Mouse (Mus musculus): ENCODE data around the gene Tmem208.

Gene Tmem208

DNA sequence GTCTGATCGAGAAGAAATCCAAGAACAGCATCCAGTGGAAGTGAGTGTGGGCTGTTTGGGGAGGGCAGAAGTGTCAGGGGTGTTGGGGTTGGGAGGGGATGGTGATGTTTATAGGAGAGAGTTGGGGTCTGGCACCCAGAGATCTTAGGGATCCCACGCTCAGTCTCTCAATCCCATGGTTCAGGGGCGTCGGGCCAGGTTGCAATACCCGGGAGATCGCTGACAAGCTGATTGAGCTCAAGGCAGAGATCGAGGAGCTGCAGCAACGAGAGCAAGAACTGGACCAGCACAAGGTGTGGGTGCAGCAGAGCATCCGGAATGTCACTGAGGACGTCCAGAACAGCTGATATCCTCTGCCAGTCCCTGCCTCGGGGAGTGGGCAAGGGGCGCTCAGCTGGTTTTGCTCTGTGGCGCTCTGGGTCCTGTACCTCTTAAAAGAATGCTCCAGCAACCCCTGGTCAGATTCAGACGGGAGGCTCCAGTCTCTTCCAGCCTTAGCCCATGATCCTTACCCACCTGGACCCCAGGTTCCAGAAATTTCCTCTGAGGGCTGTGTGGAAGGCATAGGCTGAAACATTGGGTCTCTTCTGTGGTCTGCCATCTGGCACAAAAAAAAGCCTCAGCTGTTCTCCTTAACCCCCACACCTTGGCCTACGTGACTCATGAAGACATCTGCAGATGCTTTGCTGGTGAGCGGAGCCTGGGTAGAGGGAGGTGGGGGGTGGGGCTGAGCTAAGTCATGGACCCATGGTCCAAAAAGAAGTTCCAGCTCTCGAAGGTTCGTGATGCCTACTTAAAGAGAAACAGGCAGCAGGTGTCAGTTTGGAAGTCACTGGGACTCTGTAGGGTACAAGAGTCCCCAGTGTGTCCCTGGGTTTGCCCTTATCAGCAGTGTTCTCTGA lies 27.6 kb upstream of the Tmem208 start:
- no peak for DNase-seq (ENCODE audit: low spot score)

DNA sequence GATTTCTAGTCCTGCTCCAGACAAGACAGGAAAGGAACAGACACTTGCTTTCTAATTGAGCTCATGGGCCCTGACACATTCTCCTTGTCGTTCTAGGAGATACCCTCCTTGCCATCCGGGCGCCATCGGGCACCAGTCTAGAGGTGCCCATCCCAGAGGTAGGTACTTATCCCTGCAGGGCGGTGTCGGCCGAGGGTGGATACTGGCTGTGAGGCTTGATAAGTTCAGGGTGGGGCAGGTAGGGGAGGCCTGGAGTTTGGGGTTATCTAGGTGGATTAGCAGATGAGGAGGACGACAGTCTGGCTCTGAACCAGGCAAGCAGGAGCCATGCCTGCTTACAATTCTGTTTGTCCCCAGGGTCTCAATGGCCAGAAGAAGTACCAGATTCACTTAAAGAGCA lies 26.2 kb upstream of the Tmem208 start:
- DNase-seq (ENCODE audit: low spot score) = no peak

- DNase-seq (ENCODE audit: low spot score) = no peak
Observed at GRCm38 (mm10) chr8:105303396-105303795, 22.8 kb upstream of the Tmem208 start.

DNA sequence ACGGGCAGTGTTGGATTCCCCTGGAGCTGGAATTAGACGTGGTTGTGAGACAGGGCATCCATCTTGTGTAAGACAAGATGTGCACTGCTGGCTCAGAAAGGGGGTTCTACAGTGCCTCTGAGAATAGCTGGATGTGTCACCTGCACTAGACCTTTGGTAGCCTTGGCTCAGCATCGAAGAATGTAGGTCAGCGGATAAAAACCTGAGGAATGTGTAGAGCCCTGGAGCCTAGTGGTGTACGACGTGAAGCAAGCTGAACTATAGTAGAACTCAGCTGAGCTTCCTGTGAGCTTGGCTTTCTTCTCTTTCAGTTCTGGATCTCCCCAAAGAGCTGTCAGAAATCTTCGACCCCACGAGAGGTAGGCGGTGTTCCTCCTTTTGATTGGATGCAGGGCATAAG lies 22.3 kb upstream of the Tmem208 start:
- no peak for DNase-seq (ENCODE audit: low spot score)

DNA sequence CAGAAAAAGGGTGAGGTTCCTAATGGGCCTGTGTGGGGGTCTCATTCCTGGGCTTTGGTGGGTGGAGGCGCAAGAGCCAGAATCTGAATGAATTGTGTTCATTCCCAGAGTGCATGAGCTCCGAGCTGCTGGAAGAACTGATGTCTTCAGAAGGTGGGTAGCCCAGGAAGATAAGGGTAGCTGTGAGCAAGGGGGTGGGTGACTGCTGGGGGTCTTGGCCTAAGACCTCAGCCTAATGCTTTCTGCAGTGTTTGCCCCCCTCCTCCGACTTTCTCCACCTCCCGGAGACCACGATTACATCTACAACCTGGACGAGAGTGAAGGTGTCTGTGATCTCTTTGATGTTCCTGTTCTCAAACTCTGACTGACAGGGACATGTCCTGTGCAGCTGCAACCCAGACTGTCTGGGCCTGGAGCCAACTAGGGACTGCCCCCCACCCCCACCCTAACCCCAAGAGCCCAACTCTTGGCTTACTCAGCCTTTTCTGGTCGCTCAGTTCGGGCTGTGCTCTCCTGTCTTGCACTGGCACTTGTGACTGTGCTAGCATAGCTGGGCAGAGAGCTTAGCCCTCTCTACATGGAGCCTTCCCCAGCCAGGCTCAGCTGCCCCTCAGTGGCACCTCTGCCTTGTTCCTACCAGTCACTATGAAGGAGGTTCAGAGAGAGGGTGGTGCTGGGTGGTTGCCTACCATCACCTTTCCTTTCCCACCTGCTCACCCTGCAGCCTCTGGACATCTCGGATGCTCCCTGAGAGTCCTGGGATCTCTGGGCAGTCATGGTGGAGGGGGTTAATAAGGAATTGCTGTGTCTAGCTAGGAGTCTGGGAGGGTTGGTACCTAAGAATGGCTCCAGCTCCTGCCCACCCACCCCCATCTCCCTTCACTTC lies 21.6 kb upstream of the Tmem208 start:
- no peak for DNase-seq (ENCODE audit: low spot score)

DNA sequence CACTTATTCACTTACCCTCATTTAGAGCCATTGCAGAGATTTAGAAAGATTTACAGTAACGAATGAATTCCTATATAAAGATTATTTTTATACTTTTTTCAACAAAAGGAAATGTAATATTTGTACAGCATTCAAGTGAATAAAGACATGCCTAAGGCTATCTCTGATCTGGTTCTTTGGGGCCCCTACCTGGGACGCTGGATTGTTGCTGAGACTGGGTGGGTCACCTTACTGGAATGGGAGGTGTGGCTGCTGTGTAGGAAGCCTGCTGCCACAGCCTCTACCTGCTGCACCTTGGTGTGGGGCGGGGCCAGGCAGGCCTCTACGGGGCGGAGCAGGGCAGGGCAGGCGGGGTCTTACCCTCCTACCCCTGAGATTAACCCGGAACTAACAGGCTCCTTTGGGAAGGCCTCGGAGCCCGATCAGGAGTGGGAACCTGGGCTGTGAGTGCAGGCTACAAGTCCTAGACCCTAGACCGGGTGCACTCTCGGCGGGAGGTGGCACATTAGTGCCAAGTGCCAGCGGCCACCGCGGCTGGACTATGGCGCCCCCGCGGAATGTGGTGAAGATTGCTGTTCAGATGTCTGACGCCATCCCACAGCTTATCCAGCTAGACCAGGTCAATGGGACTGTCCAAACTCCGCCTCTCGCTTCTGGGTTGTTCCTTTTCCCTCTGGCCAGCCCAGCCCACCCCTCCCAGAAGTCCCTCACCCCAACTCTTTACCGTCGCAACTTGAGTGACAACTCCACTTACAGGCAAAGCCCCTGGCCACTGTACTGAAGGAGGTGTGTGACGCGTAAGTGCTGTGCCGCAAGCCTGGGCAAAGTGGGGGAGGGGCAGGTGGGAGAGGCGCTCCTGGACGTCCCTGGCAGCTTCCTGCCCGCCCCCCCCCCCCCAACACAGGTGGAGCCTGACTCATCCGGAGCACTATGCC lies 20.7 kb upstream of the Tmem208 start, which contains the start of gene Elmo3:
Gene Elmo3 (plus strand): TSS at position 391 of the 935 bp plus-strand sequence.
- DNase-seq (ENCODE audit: low spot score) = no peak

DNA sequence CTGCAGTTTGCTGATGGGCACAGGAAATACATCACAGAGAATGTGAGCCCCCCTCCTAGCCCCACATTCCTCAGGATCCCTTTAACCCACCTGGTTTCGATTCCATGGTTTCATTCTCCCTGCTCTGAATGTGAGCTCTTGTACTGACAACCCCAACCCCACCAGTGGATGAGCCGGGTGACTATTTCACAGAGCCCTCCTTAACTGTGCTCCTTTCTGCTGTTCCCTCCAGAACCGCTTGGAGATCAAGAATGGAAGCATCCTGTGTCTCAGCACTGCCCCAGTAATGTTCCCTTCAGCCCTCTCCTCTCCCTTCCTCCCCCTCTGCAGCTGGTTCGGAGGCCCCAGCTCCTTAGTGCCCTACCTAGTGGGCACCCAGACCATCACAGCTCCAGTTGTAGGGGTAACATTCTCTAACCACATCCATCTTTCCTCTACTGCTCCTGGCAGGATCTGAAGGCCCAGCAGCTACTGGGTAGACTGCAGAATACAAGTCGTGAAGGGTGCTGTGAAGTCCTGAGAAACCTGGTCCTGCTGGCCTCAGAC lies 19.9 kb upstream of the Tmem208 start:
- no peak for DNase-seq (ENCODE audit: low spot score)

- DNase-seq (ENCODE audit: low spot score) = no peak
Observed at GRCm38 (mm10) chr8:105307670-105308069, 18.5 kb upstream of the Tmem208 start.

DNA sequence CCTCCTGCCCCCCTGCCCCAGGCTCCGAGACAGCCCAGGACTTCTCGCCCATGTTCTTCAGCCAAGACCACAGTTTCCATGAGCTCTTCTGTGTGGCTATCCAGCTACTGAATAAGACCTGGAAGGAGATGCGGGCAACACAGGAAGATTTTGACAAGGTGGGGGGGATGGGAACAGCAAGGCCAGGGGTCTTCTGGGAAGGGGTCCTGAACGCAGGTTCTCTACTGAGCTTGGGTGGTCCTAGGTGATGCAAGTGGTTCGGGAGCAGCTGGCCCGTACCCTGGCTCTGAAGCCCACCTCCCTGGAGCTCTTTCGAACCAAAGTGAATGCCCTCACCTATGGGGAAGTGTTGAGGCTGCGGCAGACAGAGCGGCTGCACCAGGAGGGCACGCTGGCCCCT lies 17.7 kb upstream of the Tmem208 start:
- no peak for DNase-seq (ENCODE audit: low spot score)

DNA sequence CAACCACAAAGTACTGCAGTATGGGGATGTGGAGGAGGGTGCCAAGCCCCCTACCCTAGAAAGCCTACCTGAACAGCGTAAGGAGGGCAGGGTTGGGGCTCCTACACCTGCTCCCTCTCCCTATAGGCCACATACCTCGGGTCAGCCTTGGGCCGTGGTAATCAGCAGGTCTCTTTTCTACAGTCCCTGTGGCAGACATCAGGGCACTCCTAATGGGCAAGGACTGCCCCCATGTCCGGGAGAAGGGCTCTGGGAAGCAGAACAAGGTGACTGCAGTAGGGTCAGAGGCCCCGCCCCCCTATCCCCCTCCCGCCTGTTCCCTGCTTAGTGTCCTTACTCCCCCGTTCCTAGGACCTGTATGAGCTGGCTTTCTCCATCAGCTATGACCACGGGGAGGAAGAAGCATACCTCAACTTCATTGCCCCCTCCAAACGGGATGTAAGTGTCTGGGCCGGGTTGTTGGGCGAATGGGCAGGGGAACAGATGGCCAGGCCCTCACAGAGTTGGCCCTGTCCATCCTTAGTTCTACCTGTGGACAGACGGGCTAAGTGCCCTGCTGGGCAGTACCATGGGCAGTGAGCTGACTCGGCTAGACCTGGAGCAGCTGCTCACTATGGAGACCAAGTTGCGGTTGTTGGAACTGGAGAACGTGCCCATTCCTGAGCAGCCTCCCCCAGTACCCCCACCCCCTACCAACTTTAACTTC lies 16.9 kb upstream of the Tmem208 start:
- DNase-seq (ENCODE audit: low spot score) = no peak

DNA sequence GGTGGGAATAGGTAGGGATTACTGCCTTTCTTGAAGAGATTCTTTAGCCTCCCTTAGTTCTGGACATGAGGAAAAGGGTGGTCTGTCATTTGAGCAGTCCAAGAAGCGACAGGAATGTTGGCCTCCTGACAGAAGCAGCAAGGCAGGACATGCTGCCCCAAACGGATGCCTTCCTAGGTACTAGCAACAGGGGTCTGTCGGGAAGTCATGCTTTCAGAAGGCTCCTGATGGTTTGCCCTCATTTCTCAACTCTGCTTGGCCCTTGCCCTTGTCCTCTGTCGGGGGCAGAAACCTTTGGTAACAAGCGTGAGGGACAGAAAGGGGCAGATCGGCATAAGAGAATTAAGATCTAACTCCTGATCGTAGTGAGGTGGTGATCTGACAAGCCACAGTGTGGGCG lies 16.0 kb upstream of the Tmem208 start:
- DNase-seq (ENCODE audit: low spot score) = no peak

- no peak for DNase-seq (ENCODE audit: low spot score)
Observed at GRCm38 (mm10) chr8:105311718-105312117, 14.4 kb upstream of the Tmem208 start.

DNA sequence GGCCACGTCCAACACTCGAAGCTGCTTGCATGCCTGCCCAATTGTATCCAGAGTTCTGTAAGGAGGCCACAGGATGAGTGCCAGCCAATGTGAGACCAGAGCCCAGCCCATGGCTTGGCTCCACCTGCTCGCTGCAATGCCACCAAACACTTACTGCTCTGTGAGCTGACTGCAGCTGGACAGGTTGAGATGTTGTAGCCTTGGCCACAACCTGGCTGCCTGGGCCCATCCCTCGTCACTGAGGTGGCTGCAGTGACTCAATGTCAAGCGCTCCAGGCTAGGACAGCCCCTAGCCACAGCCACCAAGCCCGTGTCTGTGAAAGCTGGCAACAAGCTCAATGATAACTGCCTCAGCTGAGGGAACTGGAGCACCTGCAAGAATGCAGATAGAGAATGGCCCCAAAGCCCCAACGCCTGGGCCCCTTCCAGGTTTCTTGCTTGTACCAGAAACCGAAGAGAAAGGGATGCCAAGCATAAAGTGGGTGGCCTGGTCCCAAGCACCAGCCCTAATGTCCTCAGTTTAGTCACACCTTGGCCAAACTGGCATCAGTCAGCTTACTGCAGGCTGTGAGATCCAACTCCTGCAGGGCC lies 13.2 kb upstream of the Tmem208 start:
- DNase-seq (ENCODE audit: low spot score) = no peak

- DNase-seq (ENCODE audit: low spot score) = no peak
Observed at GRCm38 (mm10) chr8:105313622-105314402, 12.3 kb upstream of the Tmem208 start.

GRCm38 (mm10) chr8:105315073-105315769 lies 10.9 kb upstream of the Tmem208 start:
- no peak for DNase-seq (ENCODE audit: low spot score)

GRCm38 (mm10) chr8:105317941-105318340 lies 8.2 kb upstream of the Tmem208 start:
- no peak for DNase-seq (ENCODE audit: low spot score)

GRCm38 (mm10) chr8:105318662-105319190 lies 7.4 kb upstream of the Tmem208 start:
- DNase-seq (ENCODE audit: low spot score) = no peak

GRCm38 (mm10) chr8:105323183-105323582 lies 3.0 kb upstream of the Tmem208 start:
- DNase-seq (ENCODE audit: low spot score) = no peak

- no peak for DNase-seq (ENCODE audit: low spot score)
Observed at GRCm38 (mm10) chr8:105325641-105326093, 487 bp upstream of the Tmem208 start.

Data from left cerebral cortex, adult 11 months (tissue).